Mouse (Mus musculus): ENCODE results near the gene Atp6v0b. TPM values are rescaled to one million over a fixed set of nuclear protein-coding genes. Genes with fewer than 3 reads are reported as not detected.
A peak's percentile ranks its signal among the peaks of the same experiment; 100 is the strongest.

The Atp6v0b gene
- total and polyA plus RNA-seq, 2 experiments from 2014 or later: 625 to 667 TPM

DNA sequence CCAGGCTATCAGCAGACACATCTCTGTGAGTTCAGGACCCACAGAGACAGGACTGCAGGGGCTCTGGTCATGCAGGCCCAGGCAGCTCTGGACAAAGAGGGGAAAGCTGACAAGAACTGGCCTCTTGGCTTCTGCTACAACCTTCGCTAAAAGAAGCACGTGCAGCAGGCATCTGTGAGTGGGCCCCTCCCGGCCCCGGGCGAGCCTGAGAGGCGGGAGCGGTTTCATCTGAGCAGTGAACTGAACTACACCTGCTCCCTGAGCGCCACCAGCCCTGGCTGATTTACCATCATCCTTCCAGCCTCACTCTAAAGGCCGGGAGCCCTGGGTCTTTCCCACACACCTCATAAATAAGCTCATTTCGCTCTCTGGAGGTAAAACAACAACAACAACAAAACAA, 8.8 kb downstream of the Atp6v0b start:
- H3K27ac ChIP-seq (ENCODE audit: low read depth, low read length): no peak overlapping the region
- no peak for DNase-seq (ENCODE audit: low spot score)
- no peaks in the 10 kb centered on the region for H3K9me3 ChIP-seq (ENCODE audit: low read length)
- peaks cover 45% of the 10 kb centered on the region for H3K36me3 ChIP-seq (ENCODE audit: insufficient read depth, low read length)
- H3K4me3 ChIP-seq (ENCODE audit: low read depth, low read length): no peak overlapping the region
- no peak for TF ChIP-seq CTCF (IDR thresholded peaks at IDR 0.05)
- H3K9ac ChIP-seq (replicated peaks; ENCODE audit: low read length, poor library complexity, severe bottlenecking): no peak overlapping the region
- WGBS: 72% methylated on average over 10 of the region's 10 CpGs
- H3K4me2 ChIP-seq (ENCODE audit: low read depth, low read length, poor library complexity, severe bottlenecking): no peak overlapping the region
- no peaks in the 10 kb centered on the region for H3K27me3 ChIP-seq (ENCODE audit: insufficient read depth, low read length)
- ATAC-seq (ENCODE audit: low FRiP score): no peak
- peaks cover 5% of the 10 kb centered on the region; the same call in 1 of the 2 replicates for H3K4me1 ChIP-seq (ENCODE audit: insufficient read depth, low read length)

DNA sequence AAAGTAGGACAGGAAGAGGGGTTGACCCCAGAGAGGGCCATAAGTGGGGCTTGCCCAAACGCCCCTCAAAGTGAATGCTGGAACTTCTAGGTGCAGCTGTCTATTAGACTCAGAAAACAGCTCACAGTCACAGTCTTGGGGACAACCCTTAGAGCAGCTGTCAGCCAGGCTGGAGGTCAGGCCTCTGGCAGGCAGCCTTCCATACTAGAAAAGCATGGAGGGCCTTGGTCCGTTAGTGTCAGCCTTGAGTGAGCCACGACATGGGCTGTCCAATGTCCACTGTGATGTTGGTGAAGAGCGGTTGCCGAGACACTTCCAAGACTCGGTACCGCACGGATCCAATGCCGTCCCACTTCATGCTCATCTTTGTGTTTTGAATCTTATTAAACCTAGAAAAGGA, 13.5 kb downstream of the Atp6v0b start:
- no peak overlapping the region for H3K4me2 ChIP-seq (ENCODE audit: low read depth, low read length, poor library complexity, severe bottlenecking)
- H3K9ac ChIP-seq (replicated peaks; ENCODE audit: low read length, poor library complexity, severe bottlenecking): no peak overlapping the region
- no peak overlapping the region for H3K4me3 ChIP-seq (ENCODE audit: low read depth, low read length)
- H3K36me3 ChIP-seq (ENCODE audit: insufficient read depth, low read length): peaks cover 33% of the 10 kb centered on the region
- TF ChIP-seq CTCF (IDR thresholded peaks at IDR 0.05): no peak
- no peak overlapping the region for H3K27ac ChIP-seq (ENCODE audit: low read depth, low read length)
- no peaks in the 10 kb centered on the region for H3K4me1 ChIP-seq (ENCODE audit: insufficient read depth, low read length)
- ATAC-seq (ENCODE audit: low FRiP score): no peak
- 93% methylated on average over 9 of the region's 9 CpGs for WGBS
- no peaks in the 10 kb centered on the region for H3K27me3 ChIP-seq (ENCODE audit: insufficient read depth, low read length)
- H3K9me3 ChIP-seq (ENCODE audit: low read length): no peaks in the 10 kb centered on the region
- DNase-seq (ENCODE audit: low spot score): no peak

DNA sequence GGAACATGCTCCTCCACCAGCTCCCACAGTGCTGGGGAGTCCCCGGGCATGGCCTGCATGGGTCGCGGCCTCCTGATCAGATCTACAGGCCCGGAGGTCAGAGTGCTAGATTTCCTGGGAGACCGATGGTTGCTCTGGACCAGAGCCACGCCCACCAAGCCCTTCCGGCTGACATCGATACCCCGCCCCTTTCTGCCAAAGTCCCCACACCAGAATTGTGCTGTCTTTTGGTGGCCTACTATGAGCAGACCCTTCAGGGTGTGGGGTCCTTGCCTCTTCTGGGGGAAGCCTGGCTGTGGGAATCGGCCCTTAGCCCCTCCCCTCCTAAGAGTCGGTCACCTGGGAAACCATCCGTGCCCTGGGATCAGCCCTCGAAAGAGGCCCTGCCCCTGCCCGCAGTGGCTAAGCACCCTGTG, 14.7 kb downstream of the Atp6v0b start, which contains the start of gene Ccdc24:
Gene Ccdc24 (minus strand): TSS at position 87 of the 416 bp plus-strand sequence.
- no peaks in the 10 kb centered on the region for H3K9me3 ChIP-seq (ENCODE audit: low read length)
- H3K4me2 ChIP-seq (ENCODE audit: low read depth, low read length, poor library complexity, severe bottlenecking): peak within 1 kb of the TSS; percentile 24; the same call in 1 of the 2 replicates
- H3K4me3 ChIP-seq (ENCODE audit: low read depth, low read length): no peak within 1 kb of the TSS
- DNase-seq (ENCODE audit: low spot score): no peak
- WGBS: 6% methylated on average over 14 of the region's 14 CpGs
- no peaks in the 10 kb centered on the region for H3K27me3 ChIP-seq (ENCODE audit: insufficient read depth, low read length)
- TF ChIP-seq CTCF (IDR thresholded peaks at IDR 0.05): no peak
- ATAC-seq (ENCODE audit: low FRiP score): no peak
- H3K36me3 ChIP-seq (ENCODE audit: insufficient read depth, low read length): peaks cover 28% of the 10 kb centered on the region
- 0 out of 2 replicates have a peak within 1 kb of the TSS, but pooled peaks have one; percentile 33 for H3K9ac ChIP-seq (replicated peaks; ENCODE audit: low read length, poor library complexity, severe bottlenecking)
- no peak within 1 kb of the TSS for H3K27ac ChIP-seq (ENCODE audit: low read depth, low read length)
- no peaks in the 10 kb centered on the region for H3K4me1 ChIP-seq (ENCODE audit: insufficient read depth, low read length)

DNA sequence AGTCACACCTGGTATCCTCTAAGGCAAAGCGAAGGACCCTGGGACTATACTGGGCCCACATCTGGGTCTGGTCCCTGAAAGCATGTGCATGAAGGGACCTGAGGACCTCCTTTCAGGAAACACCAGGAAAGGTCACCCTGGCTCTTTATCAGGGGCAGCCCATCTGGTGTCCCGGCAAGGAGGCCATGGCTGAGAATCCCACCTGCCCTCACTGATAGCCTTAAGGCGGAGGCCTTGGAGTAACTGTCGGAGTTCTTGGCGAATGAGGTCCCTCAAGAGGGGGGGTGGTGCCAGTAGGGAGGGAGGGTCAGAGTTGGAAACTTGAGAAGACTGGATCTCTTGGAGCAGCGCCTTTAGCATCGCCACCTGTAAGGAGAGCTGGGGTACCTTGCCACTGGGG, 15.3 kb downstream of the Atp6v0b start:
- Histone ChIP-seq H3K9me3 (ENCODE audit: low read length) (no peaks in the 10 kb centered on the region), H3K4me1 (ENCODE audit: insufficient read depth, low read length) (no peaks in the 10 kb centered on the region), H3K36me3 (ENCODE audit: insufficient read depth, low read length) (peaks cover 22% of the 10 kb centered on the region), H3K9ac (replicated peaks; ENCODE audit: low read length, poor library complexity, severe bottlenecking) (no peak overlapping the region), H3K4me3 (ENCODE audit: low read depth, low read length) (no peak overlapping the region), H3K27me3 (ENCODE audit: insufficient read depth, low read length) (no peaks in the 10 kb centered on the region), H3K4me2 (ENCODE audit: low read depth, low read length, poor library complexity, severe bottlenecking) (no peak overlapping the region), H3K27ac (ENCODE audit: low read depth, low read length) (no peak overlapping the region)
- 71% methylated on average over 7 of the region's 7 CpGs for WGBS
- no peak for DNase-seq (ENCODE audit: low spot score)
- no peak for TF ChIP-seq CTCF (IDR thresholded peaks at IDR 0.05)
- no peak for ATAC-seq (ENCODE audit: low FRiP score)

DNA sequence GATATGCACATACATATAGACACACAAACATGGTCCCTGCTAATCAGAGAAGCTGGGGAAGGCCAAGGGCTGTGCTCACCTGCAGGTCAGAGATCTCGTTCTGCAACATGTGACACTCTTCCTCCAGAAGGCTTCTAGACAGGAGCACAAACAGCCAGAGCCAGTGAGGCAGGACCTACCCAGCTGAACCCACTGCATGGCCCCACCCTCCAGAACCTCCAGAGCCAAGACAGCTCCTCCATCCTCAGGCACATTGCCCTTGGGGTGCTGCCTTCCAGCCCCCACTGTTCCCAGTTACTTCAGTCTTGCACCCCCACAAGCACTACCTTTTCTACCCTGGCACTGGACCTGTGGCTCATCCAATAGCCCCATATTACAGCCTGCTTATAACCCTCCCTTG, 16.7 kb downstream of the Atp6v0b start:
- DNase-seq (ENCODE audit: low spot score): no peak

DNA sequence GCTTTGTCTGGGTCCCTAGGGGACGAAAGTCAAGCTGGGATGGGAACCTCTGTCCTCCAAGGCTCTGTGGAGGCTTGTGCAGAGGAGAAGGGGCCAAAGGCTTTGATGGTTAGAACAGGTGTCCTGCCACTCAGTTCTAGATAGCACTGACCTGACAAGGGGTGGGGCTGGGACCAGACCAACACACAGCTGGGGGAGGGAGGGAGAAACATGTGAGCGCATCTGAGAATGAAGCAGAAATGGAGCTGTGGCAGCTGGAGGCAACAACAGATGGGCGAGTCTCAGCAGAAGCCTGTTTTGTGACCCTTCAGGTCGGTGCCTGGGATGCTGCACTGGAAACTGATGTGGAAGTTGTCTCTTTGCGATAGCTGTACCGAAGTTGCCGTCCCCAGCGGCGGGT, 17.8 kb downstream of the Atp6v0b start:
- DNase-seq (ENCODE audit: low spot score) (peak; percentile 27), ATAC-seq (ENCODE audit: low FRiP score) (no peak)
- Histone ChIP-seq H3K4me1 (ENCODE audit: insufficient read depth, low read length) (0 out of 2 replicates have a peak, but pooled peaks cover 3% of the 10 kb centered on the region), H3K9me3 (ENCODE audit: low read length) (no peaks in the 10 kb centered on the region), H3K36me3 (ENCODE audit: insufficient read depth, low read length) (peaks cover 13% of the 10 kb centered on the region), H3K4me2 (ENCODE audit: low read depth, low read length, poor library complexity, severe bottlenecking) (no peak overlapping the region), H3K9ac (replicated peaks; ENCODE audit: low read length, poor library complexity, severe bottlenecking) (no peak overlapping the region), H3K4me3 (ENCODE audit: low read depth, low read length) (no peak overlapping the region), H3K27ac (ENCODE audit: low read depth, low read length) (no peak overlapping the region), H3K27me3 (ENCODE audit: insufficient read depth, low read length) (no peaks in the 10 kb centered on the region)
- WGBS: 84% methylated on average over 9 of the region's 9 CpGs
- no peak for TF ChIP-seq CTCF (IDR thresholded peaks at IDR 0.05)

More for the DNA sequence above, 16.7 kb downstream of the Atp6v0b start:
- Histone ChIP-seq H3K9ac (replicated peaks; ENCODE audit: low read length, poor library complexity, severe bottlenecking) (no peak overlapping the region), H3K36me3 (ENCODE audit: insufficient read depth, low read length) (peaks cover 17% of the 10 kb centered on the region), H3K27ac (ENCODE audit: low read depth, low read length) (no peak overlapping the region), H3K4me2 (ENCODE audit: low read depth, low read length, poor library complexity, severe bottlenecking) (no peak overlapping the region), H3K4me1 (ENCODE audit: insufficient read depth, low read length) (0 out of 2 replicates have a peak, but pooled peaks cover 3% of the 10 kb centered on the region), H3K27me3 (ENCODE audit: insufficient read depth, low read length) (no peaks in the 10 kb centered on the region), H3K4me3 (ENCODE audit: low read depth, low read length) (no peak overlapping the region), H3K9me3 (ENCODE audit: low read length) (no peaks in the 10 kb centered on the region)
- no peak for ATAC-seq (ENCODE audit: low FRiP score)
- TF ChIP-seq CTCF (IDR thresholded peaks at IDR 0.05): no peak
- 63% methylated on average over 1 of the region's 1 CpGs for WGBS

Measured in midbrain, postnatal 0 days (tissue).